Mouse (Mus musculus): ENCODE results near the gene Ttc41.

The Ttc41 gene

DNA sequence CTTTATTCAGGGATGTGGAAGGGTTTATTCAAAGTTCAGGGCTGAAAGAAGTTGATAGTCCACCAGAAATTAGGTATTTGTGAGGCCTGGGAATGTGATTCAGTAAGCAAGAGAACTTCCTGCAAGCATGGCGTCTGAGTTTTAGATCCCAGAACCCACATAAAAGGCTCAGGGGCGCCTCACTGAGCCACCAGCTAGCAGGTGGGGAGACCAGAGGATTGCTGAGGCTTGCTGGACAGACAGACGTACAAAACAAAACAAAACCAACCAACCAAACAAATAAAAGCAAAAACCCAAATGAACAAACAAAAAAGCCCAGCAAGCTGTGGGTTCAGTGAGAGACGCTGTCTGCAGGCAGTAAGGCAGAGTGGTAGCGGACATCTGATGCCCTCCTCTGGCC is 77.0 kb downstream of the Ttc41 start:
- DNase-seq (ENCODE audit: extremely low read depth, low read depth), result no peak

DNA sequence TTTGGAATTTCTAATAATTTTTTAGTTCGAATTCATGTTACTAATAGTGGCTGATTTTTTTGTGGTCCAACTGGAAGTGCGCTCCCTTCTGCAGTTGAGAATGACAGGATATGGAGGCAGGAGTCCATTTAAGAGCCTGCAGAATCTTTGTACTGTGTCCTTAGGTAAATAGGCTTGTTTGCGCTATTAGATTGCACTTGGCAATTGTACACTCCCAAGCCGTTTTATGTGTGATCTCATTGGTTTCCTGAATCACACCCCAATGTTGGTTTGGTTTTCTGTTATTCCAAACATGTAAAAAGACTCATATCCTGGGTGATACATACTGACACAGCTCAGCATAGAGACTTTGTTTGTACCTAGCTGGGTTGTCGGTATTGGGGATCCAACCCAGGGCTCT is 78.0 kb downstream of the Ttc41 start:
- no peak for DNase-seq (ENCODE audit: extremely low read depth, low read depth)

DNA sequence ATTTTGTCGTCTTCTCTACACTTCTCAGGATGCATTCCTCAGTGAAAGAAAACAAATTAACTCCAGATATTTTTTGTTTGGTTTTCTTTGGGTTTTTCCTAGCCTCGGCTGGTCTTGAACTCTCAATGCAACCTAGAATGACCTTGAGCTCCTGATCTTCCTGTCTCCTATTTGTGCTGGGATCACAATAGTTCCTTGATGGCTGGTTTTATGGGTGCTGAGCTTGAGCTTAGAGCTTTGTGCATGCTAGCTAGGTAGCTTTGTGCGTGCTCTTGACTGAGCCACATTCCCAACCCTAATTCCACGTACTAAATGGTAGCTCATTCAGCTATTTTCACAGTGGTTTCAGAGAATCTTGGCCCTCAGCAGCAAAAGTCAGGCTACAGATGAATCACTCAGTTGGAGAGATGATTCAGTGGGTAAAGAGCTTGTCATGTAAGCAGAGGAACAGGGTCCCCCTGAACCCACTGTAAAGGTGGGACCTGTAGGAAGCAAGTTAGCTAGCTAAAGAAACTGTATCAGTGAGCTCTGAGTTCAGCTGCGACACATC is 78.6 kb downstream of the Ttc41 start:
- no peak for DNase-seq (ENCODE audit: extremely low read depth, low read depth)

DNA sequence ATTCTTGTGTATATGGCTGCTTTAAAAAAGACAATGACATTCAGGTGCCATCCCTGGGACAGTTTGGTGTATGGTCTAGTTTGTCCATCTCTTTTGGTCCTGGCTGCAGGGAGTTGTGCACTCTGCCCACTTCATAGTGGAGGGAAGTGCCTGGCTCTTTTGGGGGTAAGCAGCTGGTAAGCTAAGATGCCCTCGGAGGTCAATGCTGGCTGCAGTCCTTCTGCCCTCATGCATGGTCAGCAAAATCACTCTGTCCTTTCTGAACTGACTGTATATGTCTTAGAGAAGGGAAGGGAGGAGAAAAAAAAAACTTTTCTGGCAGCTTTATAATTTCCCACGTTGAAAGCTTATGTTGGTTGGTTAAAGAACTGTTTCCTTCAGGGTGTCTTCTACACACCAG is 79.8 kb downstream of the Ttc41 start:
- no peak for DNase-seq (ENCODE audit: extremely low read depth, low read depth)

DNA sequence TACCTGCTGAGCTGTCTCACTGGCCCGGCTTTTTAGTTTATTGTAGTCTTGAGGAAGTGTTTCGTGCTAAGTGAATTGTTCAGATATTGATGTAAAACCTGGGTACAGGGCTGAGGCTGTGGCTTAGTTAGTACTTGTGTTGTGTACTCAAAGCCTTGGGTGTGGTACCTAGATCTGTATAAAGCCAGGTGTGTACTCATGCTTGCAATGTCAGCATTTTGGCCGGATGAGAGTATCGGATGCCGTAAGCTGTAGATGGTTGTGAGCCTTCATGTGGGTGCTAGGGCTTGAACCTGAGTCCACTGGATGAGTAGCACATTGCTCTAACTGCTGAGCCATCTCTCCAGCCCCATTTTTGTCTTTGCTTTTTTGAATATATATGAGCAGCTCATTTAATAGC is 80.5 kb downstream of the Ttc41 start:
- no peak for DNase-seq (ENCODE audit: extremely low read depth, low read depth)

DNA sequence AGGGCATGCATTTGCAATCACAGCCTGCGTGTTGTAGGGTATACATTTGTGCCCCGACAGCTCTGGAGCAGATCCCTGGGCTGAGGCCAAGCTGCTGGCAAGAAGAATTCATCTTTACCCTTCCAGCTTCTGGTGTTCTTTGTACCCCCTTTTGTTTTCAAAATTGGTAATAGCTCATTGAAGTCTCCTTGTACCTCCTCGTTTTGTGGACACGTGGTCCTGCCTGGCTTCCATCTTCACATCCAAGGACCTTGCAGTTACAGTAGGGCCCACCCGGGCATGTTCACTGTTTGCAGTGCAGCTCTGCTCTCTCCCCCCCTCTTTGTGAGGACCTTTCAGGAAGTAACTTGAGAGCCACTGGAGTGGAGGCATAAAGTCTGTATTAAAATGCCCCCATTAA is 82.6 kb downstream of the Ttc41 start:
- no peak for DNase-seq (ENCODE audit: extremely low read depth, low read depth)

DNA sequence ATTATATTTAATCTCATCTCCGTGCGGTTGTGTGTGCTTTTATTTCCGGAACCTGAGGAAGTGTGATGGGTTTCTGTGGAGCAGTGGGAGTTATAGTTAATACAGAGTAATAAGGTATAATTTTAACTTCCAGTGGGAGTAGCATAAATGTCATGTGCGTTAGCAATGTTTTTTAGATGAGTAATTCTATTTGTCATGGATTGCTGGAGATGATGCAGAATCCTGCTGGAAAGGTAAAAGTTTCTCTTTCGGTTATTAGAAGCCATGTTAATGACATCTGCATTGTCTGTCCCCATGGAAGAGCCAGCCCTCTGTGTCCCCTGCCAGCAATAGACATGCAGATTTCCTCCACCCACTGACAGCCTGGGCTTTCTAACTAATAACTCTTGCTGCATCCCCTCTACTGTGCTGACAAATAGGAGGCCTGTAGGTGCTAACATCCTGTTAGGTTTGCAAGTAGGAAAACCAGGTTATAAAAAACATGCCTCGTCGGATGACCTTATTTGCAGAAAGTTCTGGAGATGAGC is 83.6 kb downstream of the Ttc41 start:
- DNase-seq (ENCODE audit: extremely low read depth, low read depth), result no peak

DNA sequence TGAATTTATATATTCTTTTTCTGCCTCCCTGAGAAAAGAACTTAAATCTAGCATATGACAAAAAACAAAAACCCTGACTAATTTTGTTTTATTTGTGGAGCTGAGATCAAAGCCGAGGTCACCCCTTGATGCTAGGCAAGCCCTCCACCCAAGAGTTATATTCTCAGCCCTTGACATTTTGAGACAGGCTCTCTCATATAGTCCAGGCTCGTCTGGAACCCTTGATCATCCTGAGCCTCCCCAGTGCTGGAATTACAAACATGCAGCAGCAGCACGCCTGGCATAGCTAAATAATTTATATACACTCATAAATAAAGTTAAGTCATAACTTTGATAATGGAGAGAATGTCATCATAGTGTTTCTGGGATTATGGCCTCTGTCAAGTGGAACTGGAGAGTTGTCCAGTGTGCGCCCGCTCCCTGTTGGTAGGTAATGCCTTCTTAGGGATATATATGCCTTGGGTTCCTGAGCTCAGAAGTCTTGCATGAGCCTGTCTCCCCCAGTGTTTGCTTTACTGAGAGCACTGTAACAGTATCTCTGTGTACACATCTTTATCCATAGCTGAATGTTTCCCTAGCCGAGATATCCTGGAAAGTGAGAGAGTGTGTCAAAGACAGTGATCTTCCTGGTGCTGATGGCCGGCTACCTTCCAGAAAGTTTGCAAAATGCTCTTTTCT is 86.0 kb downstream of the Ttc41 start:
- no peak for DNase-seq (ENCODE audit: extremely low read depth, low read depth)

DNA sequence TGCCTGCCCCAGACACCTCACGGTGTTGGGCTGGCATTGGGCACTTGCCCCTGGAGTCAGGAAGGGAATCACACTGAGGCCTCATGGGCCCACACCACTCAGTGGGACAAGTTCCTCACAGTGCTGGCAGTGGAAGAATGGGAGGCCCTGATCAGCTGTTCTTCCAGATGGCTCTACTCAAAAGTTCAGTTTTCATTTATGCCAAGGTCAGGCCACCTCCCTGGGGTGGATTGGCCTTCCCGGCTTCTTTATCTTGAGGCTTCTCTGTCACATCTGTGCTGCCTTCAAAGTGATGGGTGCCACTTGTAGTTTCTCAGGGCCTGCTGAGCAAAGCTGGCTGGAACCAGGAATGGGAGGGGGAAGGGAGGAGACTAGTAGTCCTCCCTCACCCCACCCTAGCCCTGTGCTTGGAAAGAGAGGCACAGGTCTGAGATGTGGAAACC is 87.9 kb downstream of the Ttc41 start:
- DNase-seq (ENCODE audit: extremely low read depth, low read depth), result no peak

DNA sequence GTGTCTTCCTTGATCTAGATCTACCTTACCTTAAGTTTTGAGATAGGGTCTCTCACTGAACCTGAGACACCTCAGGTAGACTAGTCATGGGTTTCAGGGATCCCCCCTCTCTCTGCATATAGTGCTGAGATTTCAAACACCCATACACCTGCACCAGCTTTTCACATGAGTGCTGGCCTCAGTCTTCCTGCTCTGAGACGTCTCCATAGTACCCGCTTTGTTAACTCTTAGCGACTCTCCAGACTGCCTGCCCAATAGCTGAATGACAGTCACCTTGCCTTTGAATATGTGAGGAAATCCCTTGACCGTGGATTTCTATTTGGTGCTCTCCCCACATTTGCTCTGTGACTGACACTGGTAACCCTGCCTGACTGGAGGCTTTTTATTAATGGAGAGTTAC is 88.6 kb downstream of the Ttc41 start:
- DNase-seq (ENCODE audit: extremely low read depth, low read depth), result no peak

DNA sequence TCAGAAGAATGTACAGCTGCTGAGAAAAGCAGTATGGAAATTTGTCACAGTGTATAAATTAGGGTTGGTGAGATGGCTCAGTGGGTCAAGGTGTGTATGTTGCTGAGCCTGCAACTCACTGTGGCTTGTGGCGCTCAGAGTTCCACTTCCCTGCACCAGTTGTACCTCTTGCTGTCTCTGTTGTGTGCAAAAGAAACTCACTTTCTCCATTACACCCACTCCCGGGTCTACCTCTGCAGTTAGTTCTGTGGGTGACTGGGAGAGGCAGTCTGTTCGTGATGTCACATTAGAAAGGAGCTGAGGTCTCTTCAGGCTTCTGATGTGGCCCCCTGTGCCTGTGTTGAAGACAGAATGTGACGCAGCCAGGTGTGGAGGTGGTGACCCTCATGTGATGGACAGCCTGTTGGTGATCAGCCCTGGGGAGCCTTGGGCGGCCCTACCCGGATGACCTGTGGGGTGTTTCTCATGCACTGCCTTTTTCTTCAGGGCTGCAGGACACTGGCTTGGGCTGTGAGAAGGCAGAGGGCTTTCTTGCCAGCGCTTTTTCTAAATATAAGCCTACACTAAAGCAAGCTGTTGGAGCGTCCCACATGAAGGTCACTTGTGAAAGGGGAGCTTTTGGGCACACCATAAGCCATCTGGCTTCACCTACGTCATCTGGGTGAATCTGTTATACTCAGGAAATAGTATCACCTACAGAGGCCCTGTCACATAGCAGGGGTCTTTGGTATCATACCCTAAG is 89.4 kb downstream of the Ttc41 start:
- no peak for DNase-seq (ENCODE audit: extremely low read depth, low read depth)

DNA sequence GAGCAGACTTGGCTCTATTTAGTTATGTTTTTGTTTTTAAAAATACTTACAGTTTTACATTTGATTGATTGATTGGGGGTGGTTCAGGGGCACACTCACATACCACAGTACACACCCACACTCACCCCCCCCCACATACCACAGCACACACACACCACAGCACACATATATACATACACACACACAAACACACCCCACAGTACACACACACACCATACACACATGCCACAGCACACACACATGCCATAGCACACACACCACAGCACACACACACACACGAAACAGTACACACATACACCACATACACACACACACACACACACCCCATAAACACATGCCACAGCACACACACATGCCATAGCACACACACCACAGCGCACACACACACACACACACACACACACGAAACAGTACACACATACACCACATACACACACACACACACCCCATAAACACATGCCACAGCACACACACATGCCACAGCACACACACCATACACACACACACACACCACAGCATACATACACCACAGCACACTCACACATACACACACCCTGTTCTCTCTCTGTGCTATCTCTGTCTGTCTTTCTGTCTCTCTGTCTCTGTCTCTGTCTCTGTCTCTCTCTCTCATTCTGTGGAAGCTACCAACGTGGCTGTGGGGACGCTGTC is 90.6 kb downstream of the Ttc41 start:
- no peak for DNase-seq (ENCODE audit: extremely low read depth, low read depth)

DNA sequence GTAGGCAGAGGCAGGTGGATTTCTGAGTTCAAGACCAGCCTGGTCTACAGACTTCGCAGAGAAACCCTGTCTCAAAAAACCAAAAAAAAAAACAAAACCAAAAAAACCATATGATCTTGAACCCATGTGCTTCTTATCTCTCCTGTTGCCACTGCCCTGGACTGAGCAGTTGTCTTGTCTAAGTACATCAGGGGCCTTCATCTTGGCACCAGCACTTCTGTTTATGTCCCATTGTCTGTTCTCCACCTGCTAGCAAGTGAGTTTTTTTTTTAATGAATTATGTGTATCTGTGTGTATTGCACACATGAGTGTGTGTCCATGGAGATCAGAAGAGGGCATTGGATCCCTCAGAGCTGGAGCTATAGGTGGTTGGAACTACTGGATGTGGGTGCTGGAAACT is 101.8 kb downstream of the Ttc41 start:
- DNase-seq (ENCODE audit: extremely low read depth, low read depth), result no peak

DNA sequence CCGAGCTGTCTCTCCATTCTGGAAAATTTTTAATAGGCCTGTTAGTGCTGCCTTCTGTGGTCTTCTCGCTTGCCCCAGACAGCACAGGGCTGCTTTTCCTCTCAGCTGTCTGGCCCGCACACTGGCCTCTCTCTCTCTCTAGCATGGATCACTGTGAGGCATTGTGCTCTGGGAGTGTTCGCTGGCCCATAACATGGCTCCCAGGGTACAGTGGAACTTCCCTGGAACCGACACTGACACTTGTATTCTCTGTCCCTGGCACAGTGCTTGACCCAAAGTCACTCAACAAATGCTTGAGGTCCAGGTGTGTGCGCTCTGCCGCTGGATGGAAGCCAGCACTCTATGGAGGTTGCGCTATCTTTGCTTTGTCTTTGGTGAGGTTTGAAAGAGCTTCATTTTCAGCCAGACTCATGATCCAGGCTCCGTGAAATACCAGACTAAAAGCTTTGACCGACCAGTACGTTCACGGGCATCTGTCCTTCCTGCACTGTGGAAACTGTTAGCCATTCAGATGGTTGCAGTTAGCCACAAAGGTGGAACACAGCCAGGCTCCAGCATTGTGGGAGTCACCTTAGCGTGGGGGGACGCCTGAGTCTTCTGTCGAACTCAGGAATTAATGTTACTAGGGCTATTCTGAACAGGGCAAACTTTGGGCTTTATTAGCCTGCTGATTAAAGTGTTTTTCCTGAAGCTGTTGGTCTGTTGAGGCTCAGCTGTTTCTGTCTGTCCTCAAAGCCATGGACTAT is 102.6 kb downstream of the Ttc41 start:
- DNase-seq (ENCODE audit: extremely low read depth, low read depth), result no peak

DNA sequence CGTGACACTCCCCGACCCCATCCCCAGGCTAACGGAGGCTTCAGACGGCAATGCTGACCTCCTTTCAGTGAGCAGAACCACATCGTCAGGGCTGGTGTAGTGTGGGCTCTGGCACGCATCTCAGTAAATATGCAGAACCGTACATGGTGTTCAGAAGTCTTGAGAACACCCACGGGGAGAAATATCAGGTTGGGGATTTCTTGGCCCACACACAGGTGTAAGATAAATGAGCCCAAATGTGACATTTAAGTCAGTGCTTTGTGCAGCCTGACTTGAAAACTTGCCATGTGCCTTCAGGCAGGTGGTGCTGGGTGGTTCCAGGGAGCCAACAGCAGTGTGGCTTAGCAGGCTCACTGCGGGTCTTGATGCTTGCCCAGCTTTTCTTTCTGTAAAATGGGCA is 104.4 kb downstream of the Ttc41 start:
- DNase-seq (ENCODE audit: extremely low read depth, low read depth), result no peak

DNA sequence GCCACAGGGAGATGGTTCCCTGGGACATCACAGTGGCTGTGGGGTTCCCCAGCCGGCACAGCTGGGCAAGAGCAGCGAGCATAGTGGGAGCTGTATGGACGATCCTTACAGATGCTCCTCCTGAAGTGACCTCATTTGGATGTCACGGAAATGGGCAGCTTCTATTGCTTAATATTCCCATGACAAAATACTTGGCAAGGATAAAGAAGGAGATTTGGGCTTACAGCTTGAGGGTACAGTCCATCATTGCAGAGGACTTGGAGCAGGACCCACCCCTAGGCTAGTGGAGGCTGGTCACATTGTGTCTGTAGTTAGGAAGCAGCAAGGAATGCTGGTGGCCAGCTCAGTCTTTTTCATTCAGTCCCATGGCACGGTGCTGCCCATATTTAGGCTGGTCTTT is 105.0 kb downstream of the Ttc41 start:
- no peak for DNase-seq (ENCODE audit: extremely low read depth, low read depth)

DNA sequence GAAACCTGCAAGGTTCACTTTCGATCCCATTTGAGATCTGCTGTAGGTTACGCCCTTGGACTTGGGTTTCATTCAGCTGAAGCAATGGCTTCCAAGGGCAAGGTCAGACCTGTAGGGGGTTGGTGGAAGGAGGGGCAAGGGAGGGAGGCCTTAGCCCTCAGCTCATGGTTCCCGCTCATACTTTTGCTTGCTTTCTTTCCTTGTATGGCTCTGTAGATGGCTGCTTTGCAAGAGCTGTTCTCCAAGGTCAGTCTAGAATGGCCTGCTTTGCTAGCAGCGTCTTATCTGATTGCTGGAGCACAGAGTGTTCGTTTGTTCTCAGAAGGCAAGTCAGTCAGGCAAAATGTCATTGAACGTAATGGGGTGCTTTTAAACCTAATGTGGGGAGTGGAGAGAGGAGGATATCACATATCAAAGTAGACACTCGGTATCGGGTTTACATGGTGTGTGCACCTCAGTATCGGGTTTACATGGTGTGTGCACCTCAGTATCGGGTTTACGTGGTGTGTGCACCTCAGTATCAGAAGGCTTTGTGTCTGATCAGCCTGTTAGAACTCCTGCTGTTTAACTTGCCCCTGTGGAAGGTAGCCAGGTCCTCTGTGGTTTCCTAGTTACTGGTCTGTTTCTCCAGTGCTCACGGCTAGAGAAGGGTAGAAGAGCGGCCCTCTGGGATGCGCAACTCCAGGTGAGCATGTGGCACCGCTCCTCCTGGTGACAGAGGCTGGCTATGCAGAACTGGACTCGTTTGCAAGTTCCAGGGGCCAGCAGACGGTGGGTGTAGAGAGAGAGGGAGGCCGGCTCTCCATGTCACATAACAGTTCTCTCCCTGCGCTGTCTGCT is 108.9 kb downstream of the Ttc41 start:
- no peak for DNase-seq (ENCODE audit: extremely low read depth, low read depth)

DNA sequence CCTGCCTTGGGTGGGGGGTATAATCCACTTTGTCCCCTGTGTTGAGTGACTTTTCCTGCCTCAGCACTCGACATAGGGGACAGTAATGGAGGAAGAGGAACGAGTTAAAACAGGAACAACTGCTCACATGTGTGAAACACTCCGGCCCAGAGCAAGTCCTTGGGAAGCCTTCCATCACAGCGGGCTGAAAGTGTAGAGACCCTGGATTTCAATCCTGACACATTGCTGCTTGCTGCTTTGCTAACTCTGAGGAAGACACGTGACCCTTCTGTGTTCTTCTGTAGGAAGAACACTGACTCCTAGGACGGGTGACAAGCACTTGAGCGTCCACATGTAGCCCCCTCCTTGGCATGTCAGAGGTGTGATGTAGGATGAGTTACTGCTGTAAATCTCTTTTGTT is 109.5 kb downstream of the Ttc41 start:
- no peak for DNase-seq (ENCODE audit: extremely low read depth, low read depth)

DNA sequence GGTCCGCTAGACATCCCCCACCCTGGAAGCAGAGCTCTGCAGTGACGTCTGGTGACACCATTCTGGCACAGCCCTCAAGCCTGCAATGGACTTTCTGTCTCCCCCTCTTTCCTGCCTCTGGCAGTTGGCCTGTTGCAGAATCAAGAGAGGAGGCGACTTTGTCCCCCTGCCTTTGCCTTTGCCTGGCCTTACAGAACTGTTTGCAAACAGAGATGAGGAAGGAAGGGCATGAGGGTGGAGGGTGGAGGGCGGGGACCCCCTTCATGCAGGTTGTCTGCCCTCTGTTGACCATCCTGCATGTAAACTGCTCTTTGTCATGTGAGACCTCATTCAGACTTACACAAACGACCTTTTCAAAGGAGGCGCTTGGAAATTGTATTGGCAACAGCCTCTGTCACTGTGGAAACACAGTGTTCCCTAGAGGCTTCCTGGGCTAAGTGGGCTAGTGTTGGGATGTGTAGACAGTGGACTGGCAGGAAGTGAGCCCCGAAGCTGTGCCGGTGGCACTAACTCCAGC is 114.1 kb downstream of the Ttc41 start:
- no peak for DNase-seq (ENCODE audit: extremely low read depth, low read depth)

DNA sequence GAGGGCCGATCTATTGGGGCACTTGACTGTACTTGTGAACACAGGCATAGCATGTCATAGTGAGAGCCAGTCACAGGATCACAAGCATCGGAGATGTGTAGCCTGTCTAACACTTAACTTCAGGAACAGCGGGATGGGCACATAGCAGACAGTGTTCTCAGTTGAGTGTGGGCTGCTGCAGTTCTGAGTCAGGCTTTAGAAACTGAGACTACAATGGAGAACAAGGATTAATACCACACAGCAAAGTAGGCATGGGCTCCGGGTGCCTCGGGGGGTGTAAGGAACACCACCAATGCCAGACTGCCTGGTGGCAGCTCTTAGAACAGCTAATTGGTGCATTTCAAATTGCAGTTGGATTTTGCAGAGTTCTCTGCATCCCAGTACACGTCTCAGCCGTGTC is 115.4 kb downstream of the Ttc41 start:
- DNase-seq (ENCODE audit: extremely low read depth, low read depth), result no peak

Measured in MEL-GATA-1-ER (cell line).